Mouse (Mus musculus): ENCODE measurements around the gene 4930578C19Rik. TPM values are rescaled to one million over a fixed set of nuclear protein-coding genes. Genes with fewer than 3 reads are reported as not detected.
"Not testable (repeated sequence)": the region's sequence is repeated elsewhere in the genome, so short reads cannot be mapped to it uniquely, and the experiment has no call there.

4930578C19Rik gene
- polyA plus RNA-seq, 1 experiment from 2014 or later = 0.46 TPM

- Histone ChIP-seq H3K4me3 (no peak overlapping the region), H3K9me3 (no peaks in the 10 kb centered on the region), H3K27me3 (replicated peaks; ENCODE audit: low read depth, poor library complexity, severe bottlenecking) (no peaks in the 10 kb centered on the region), H3K4me1 (no peaks in the 10 kb centered on the region), H3K36me3 (replicated peaks) (no peaks in the 10 kb centered on the region), H3K27ac (replicated peaks) (no peak overlapping the region)
- WGBS = 91% methylated on average over 2 of the region's 2 CpGs
- no peak for DNase-seq (ENCODE audit: low spot score)
Observed at GRCm38 (mm10) chrX:18396700-18397099, 64.5 kb downstream of the 4930578C19Rik start.

DNA sequence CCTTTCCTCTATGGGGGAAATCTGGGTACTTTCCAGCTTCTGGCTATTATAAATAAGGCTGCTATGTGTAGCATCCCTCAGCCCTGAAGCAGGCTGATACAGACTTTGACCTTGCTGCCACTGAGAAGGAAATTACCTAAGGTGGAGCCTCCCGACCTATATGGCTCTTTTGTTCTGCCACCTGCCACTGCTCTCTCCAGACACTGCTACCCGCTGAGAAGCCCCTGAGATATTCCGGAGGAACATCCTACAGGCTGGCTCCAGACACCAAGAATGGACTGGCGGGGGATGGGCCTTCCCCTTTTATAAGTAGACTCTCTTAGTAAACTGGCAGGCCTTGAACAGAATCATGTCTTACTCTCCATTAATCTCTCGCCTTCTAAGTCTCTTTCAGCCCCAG is 77.0 kb downstream of the 4930578C19Rik start:
- not testable (repeated sequence) for H3K36me3 ChIP-seq (replicated peaks); H3K27ac ChIP-seq (replicated peaks); H3K4me3 ChIP-seq; H3K4me1 ChIP-seq; H3K9me3 ChIP-seq; DNase-seq (ENCODE audit: low spot score); H3K27me3 ChIP-seq (replicated peaks; ENCODE audit: low read depth, poor library complexity, severe bottlenecking)
- 84% methylated on average over 5 of the region's 5 CpGs for WGBS
